Mouse (Mus musculus): Measurements from ENCODE around the gene Cyp3a25. TPM values are rescaled to one million over a fixed set of nuclear protein-coding genes. Genes with fewer than 3 reads are reported as not detected.

Gene Cyp3a25
- polyA plus RNA-seq (2012; ENCODE audit: low replicate concordance) = not detected in 2 replicates

DNA sequence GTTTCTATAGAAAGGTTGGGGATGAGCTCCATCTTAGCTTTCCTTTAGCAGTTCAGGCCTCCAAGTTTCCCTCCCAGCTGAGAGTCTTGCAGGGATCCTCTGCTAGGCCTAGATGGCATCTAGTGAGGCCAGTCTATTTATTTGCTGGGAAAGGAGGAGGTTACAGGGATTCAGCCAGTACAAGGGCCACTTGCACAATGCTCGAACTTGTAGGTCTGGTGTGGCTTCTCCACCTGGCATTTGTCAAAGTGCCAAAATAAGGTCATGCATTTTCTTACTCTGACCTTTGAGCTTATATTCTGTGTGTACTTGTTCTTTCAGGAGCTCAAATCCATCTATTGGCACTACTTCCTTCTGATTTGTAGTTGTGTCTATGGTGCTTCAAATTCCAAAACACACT, at the start of gene Cyp3a25:
TSS of gene Cyp3a25 (minus strand) at position 110 of the 400 bp plus-strand sequence.

Other genes starting within 250 kb of the Cyp3a25 start
- gene Cyp3a44, start 203.7 kb downstream of the Cyp3a25 start, polyA plus RNA-seq (2012; ENCODE audit: low replicate concordance) = not detected in 2 replicates
- gene Cyp3a11, start 129.7 kb downstream of the Cyp3a25 start, polyA plus RNA-seq (2012; ENCODE audit: low replicate concordance) = not detected in 2 replicates
- not detected in 2 replicates for gene Cyp3a59, start 69.6 kb upstream of the Cyp3a25 start, polyA plus RNA-seq (2012; ENCODE audit: low replicate concordance)
- not detected in 2 replicates for gene Gm5565, start 150.9 kb upstream of the Cyp3a25 start, polyA plus RNA-seq (2012; ENCODE audit: low replicate concordance)
- gene Gm6309, start 161.1 kb upstream of the Cyp3a25 start, polyA plus RNA-seq (2012; ENCODE audit: low replicate concordance) = not detected in 2 replicates
- gene 1700001J03Rik, start 175.7 kb upstream of the Cyp3a25 start, polyA plus RNA-seq (2012; ENCODE audit: low replicate concordance) = not detected in 2 replicates
- 8.3 and 17.4 TPM in 2 replicates for gene Rnf6, start 211.9 kb upstream of the Cyp3a25 start, polyA plus RNA-seq (2012; ENCODE audit: low replicate concordance)
- 22.1 and 26.3 TPM in 2 replicates for gene Cdk8, start 221.6 kb upstream of the Cyp3a25 start, polyA plus RNA-seq (2012; ENCODE audit: low replicate concordance)